Mouse (Mus musculus) monocyte, adult 2 months (primary cell): ENCODE results near the gene Asah2.
A peak's percentile ranks its signal among the peaks of the same experiment; 100 is the strongest.

Experiments
- DNase-seq, 2 experiments: peaks; one replicate each; pipeline ENCODE4 v3.0.0; 2022; ENCODE audit warnings: low spot score in 2 of 2, low read depth in 1 of 2

Gene Asah2

DNA sequence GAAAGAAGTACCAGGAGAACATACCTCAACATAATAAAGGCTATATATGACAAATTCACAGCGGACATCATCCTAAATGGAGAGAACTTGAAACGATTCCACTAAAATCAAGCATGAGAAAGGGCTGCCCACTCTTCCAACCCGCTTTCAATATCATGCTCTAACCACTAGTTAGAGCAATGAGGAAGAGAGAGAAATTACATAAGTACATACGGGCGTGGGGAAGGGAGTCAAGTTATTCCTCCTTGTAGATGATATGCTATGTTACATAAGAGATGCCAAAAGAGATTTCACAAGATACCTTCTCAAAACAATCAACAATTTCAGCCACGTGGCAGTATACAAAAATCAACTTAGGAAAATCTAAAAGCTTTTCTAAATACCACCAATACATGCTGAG lies 117.0 kb downstream of the Asah2 start:
- DNase-seq = no peak

DNA sequence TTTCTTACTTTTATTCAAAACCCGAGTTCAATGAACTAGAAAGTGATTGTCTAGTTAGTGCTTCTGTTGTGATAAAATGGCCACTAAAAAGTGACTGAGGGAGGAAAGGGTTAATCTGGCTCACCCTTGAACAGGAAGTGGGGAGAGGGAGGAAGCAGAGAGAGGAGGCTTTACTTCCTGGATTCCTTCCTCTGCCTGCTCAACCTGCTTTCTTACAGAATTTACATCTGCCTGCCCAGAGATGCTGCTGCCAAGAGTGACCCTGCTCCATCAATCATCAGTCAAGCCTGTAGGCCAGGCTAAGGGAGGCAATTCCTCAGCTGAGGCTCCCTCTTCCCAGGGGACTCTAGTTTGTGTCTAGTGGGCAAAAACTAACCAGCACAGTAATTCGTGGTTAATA lies 132.1 kb downstream of the Asah2 start:
- no peak for DNase-seq

DNA sequence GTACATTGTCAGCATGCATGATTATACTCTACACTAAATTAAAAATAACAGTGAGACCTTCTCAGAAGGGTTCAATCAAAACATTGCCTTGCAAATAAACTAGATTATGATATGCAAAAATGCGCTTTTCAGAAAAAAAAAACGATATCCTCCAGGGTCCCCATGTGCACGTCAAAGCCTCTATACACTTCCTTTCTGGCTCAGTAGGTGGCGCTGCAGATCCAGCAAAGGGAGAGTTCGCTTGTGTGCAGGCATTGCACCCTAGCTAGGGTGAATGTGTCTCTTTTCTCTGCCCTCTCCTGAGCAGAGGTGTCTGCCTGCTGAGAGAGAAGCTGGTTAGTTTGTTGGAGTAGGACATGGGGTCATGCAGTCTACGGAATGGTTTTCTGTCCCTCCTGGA lies 136.0 kb downstream of the Asah2 start:
- DNase-seq = peak; percentile 41 to 53

DNA sequence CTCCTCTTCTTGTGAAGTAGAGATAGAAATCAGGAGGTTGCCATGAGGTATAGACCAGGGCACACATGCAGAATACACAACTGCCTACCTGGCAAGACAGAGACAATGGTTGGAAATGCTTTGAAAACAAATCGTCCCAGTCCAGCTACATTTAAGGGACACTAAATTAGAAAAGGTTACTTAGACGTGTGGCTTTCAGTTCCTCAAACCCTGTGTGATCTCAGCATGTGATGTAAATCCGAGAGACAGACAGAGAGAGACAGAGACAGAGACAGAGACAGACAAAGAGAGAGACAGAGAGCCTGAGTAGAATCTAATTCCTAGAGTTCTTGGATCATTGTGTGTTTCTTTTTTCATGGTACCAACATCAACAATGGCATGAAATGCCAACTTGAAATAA lies 136.6 kb downstream of the Asah2 start:
- DNase-seq = no peak

DNA sequence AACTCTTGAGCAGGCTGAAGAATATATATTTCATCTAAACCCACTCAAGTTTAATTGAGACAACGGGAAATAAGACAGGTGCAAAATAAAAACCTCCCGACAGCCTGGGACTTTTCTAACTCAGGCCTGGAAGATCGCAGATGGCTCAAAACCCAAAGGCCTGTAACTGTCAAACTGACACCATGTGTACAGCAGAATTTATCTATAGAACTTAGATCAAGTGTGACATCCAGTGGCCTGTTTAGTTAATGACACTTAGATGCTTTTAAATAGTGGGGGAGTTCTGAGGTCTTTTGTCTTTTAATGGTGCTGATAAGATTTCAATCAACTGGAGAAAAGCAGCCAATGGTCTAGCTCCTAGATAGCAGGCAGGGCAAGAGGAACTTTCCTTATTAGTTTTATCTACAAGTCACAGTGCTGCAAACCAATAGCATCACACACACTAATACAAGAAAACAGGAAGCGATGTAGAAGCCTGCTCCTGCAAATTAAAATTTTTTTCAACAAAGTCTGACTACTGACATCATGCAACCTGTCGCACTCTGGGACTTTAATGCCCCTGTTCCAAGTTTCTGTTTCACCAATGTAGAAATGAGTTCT lies 140.0 kb downstream of the Asah2 start:
- DNase-seq = no peak

DNA sequence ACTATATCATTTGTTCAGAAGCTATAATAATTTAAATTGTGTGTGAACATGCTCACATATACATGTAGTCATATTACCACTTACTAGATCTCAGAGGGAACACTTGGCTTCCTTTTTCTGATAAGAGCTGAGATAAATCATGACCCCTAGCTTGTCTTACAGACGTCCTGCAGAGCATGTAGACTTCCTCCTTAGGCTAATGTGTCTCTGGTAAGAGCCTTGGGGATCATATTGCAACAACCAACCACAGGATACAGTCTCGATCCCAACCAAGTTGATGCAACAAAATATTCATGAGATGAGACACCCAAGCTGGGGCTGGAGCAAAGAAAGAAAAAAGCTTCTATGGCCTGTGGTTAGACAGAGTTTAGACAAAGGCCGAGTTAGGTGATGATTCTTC lies 144.9 kb downstream of the Asah2 start:
- DNase-seq = no peak

DNA sequence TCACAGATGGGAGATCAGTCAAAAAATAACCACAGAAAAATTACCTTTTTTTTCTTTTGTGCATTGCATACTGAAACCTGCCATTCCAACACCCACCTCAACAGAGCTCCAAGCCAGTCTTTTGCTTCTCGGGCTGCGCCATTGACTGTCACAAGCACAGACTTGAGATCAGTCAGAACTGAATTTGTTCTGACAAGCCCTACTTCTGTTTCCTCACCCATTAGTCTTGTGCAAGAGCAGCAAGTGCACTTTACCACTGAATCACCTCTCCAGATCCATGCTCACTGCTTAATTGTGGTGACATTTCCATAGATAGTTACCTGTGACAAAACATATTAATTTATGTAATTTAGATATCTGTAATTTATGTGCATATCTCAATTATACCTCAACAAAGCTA lies 147.6 kb downstream of the Asah2 start:
- DNase-seq = no peak

DNA sequence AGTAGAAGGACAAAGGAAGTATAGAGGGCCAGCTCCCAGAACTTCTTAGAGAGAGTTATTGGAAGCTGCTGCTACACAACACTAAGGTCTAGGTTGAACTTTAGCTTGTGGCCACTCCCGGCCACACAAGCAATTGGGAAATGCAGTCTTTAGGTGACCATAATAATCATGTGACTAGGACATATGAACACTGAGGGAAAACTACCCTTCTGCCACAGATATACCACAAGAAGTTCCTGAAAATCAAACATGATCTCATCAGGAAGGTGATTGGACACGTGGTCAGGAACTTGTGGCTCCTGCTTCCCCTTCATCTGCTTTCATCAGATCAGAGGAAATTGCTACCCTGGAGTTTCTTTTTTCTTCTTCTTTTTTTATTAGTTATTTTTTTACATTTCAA lies 151.7 kb downstream of the Asah2 start:
- no peak for DNase-seq

DNA sequence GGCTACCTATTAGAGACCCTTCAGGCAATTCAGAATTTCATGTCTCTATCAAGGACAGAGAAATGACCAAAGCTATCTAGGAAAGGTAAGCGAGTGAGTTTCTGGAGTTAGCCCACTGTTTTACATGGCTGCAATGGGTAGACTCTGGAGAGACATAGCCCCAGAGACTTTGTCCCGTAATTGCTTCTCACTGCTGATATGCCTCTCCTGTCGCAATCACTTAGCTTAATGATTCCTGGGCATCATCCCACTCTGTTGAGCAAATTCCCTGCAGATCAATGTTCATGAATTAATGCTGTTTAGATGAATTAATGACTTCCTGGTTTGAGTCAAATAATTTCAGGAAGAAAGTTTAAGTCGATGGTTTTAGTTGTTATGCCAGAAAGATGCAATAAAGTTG lies 153.3 kb downstream of the Asah2 start:
- no peak for DNase-seq

DNA sequence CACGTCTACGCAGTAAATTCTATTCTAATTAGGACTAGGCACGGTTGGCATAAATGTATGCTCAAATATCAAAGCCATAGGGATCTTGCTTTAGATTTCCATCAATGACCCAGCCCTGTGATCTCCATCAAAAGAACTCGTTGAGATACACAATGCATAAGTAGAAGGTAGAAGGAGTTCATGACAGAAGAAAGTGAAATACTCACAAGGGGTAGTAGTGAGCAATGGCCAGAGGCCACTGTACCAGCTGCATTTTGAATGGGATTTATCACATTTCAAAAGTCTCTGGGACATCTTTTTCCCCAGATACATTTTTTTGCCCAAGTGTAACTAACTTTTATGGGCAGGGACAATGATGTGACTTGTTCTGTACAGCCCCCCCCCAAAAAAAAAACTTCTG lies 153.7 kb downstream of the Asah2 start:
- no peak for DNase-seq

DNA sequence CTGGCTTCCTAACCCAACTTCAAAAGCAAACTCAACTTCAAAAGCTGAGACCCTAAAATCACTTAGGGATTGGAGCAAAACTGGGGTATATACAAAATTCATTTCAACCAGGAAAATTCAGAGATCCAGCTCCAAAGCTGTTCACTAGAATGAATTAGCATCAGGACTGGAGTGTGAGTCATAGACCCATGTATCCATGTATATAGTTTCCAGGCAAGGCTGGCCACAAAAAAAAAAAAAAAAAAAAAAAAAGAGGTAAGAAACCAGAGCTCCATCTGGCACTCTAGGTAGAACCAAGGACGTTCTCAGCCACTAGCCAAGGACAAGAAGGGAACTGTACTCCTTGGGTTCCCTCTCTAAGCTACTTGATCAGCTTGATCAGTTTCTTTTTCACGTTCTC lies 154.2 kb downstream of the Asah2 start:
- DNase-seq = no peak

DNA sequence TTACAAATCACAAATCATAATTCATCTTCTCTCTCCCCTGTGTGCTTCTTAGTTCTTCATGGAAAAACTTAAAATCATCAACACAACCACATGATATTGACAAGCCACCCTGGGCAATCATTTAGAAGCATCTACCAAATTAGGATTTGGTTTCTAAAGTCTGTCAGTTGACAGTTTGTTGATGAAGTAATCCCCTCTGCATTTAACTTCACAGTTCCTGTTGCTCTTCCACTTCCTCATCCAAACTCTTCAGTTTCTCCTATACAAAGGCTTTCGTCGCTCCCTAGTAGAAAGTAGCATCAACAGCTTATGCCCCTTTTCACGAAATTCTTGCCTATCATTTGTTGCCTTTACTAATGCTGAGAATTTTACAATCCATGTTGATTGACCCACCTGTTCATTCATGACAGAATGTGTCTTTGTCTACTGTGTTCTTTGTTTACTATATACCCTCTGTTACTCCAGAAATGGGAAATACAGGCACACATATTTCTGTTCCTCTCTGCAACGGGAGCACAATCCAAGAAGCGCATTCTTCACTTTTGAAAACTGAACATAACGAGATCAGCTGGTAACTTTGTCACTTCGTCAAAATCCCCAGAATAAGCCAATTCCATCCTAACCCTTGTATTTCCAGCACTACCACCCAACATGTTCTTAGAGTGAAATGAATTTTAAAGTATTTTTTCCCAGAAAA lies 157.1 kb downstream of the Asah2 start:
- no peak for DNase-seq
